9 mouse cellular contexts compared by ENCODE assay signal in the genomic region with DNA sequence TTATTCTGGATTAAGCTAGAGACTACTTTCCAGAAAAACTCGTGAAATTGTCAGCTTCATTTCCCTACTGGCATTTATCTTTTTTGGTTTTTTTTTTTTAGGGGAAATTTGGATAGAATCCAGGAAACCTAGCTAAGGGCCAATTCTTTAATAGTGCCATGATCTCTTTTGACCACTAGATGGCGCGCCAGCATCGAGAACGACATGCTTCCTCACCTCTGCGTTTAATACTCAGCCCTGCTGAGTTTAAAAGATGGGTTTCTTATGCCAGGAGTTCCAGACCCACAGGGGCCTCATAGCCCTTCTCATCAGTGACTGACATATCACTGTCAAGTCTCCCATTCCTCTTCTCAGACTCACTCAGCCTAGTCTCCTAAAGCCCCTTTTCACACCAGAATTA. TPM values are rescaled to one million over a fixed set of nuclear protein-coding genes. Genes with fewer than 3 reads are reported as not detected.
A peak's percentile ranks its signal among the peaks of the same experiment; 100 is the strongest.
DNase-seq lines count a peak whose midpoint lies in the region; TF ChIP-seq lines count a peak whose summit lies in the region.
"Had no signal": no experiment of that assay in that cellular context is flagged by ENCODE, and none has a peak within 500 bp of the region (broad histone marks: within the 10 kb centered on the region; RNA-seq: fewer than 3 reads in every experiment).

No protein-coding gene starts in this region.

- no peak for TF ChIP-seq POLR2A in cerebellum, adult 2 months (IDR thresholded peaks at IDR 0.05; ENCODE audit: borderline replicate concordance, insufficient read depth, low read length)
- TF ChIP-seq POLR2A in small intestine, adult 2 months (IDR thresholded peaks at IDR 0.05; ENCODE audit: low read depth, low read length): no peak

- no peaks in the 10 kb centered on the region for H3K4me1 ChIP-seq in cerebellum, adult 2 months (ENCODE audit: control insufficient read depth, insufficient read depth, low read length)
- no peaks in the 10 kb centered on the region for H3K4me1 ChIP-seq in small intestine, adult 2 months (ENCODE audit: control insufficient read depth, insufficient read depth, insufficient read length, low read length)

- peak; percentile 65; the same call in 1 of the 2 replicates for TF ChIP-seq CTCF in cerebellum, adult 2 months (IDR thresholded peaks at IDR 0.05; ENCODE audit: borderline replicate concordance, insufficient read depth, low read depth, low read length)
- peak; percentile 60; the same call in 1 of the 2 replicates for TF ChIP-seq CTCF in small intestine, adult 2 months (IDR thresholded peaks at IDR 0.05; ENCODE audit: extremely low read depth, insufficient read length, insufficient replicate concordance, low read depth, low read length)

- WGBS in cerebellum, adult 2 months: under 1% methylated on average over 6 of the region's 6 CpGs
- 3% methylated on average over 6 of the region's 6 CpGs for WGBS in small intestine, adult 2 months

- peak; percentile 27 to 68 for DNase-seq in heart, adult 18-20 months
- no peak for DNase-seq in heart, adult 11 months
- DNase-seq in MEL-GATA-1-ER (ENCODE audit: extremely low read depth, low read depth): peak; percentile 19
- DNase-seq in cerebellum, adult 2 months: peak; percentile 40 to 50
- DNase-seq in frontal cortex, postnatal 36 days (ENCODE audit: low spot score in 2 of 2): peak; percentile 52 to 62
- peak; percentile 11 to 69 for DNase-seq in layer of hippocampus, adult 18-20 months (ENCODE audit: low spot score in 2 of 2)
- peak; percentile 65 for DNase-seq in lung, postnatal 36 days

- no peak overlapping the region for H3K27ac ChIP-seq in cerebellum, adult 2 months (ENCODE audit: insufficient read depth, low read length)
- no peak overlapping the region for H3K27ac ChIP-seq in small intestine, adult 2 months (ENCODE audit: insufficient read depth, low read depth, low read length)
- H3K27ac ChIP-seq: limb, embryonic 15.5 days had no signal

- H3K4me3 ChIP-seq in cerebellum, adult 2 months (replicated peaks; ENCODE audit: insufficient read depth, low read depth, low read length): no peak overlapping the region
- H3K4me3 ChIP-seq in small intestine, adult 2 months (ENCODE audit: low read depth, low read length): no peak overlapping the region
- H3K4me3 ChIP-seq: limb, embryonic 15.5 days had no signal

- no peaks in the 10 kb centered on the region for H3K27me3 ChIP-seq in cerebellum, adult 2 months (ENCODE audit: control insufficient read depth, insufficient read depth, low read length)
- no peaks in the 10 kb centered on the region for H3K27me3 ChIP-seq in small intestine, adult 2 months (ENCODE audit: control insufficient read depth, insufficient read depth, low read length)

- H3K36me3 ChIP-seq in small intestine, adult 2 months (ENCODE audit: control insufficient read depth, insufficient read depth, low read length): no peaks in the 10 kb centered on the region
- H3K36me3 ChIP-seq: limb, embryonic 15.5 days had no signal

RNA-seq across cellular contexts. Expression of a gene that starts 15.5 kb away (rescaled TPM):
- not detected for total RNA-seq in heart, adult 18-20 months (2021)
- polyA plus RNA-seq in cerebellum, adult 2 months (2012; rRNA removed): 0.25 and 0.29 TPM in 2 replicates
- under 1 TPM in 1 of 2 experiments, not detected in 1; 0.40 TPM for total RNA-seq in layer of hippocampus, adult 18-20 months (2021)
- 0.18 TPM in 1 of 2 replicates, not detected in the other for polyA plus RNA-seq in small intestine, adult 2 months (2012; rRNA removed)
